Mouse (Mus musculus) intestine, postnatal 0 days (tissue): ENCODE data around the gene Gga1. TPM values are rescaled to one million over a fixed set of nuclear protein-coding genes. Genes with fewer than 3 reads are reported as not detected.
A peak's percentile ranks its signal among the peaks of the same experiment; 100 is the strongest.
"Not testable (repeated sequence)": the region's sequence is repeated elsewhere in the genome, so short reads cannot be mapped to it uniquely, and the experiment has no call there.

Source experiments
- ATAC-seq: fragments of 200-750 bp; cut with Nextera tagmentation; 2 replicates; pipeline ENCODE4 v1.8.0; 2017; ENCODE audit warnings: mild to moderate bottlenecking, moderate TSS enrichment, moderate library complexity
- H3K27ac ChIP-seq: fragments of 300-500 bp; sonication (generic); 2 replicates; pipeline ENCODE4 v1.5.1; 2014; ENCODE audit warnings: mild to moderate bottlenecking, low read depth, low read length, moderate library complexity
- H3K27me3 ChIP-seq: fragments of 300-500 bp; sonication (generic); replicated peaks from 2 replicates; pipeline ENCODE4 v1.6.1; 2014; ENCODE audit warnings: low read length, mixed read lengths; ENCODE audit not compliant: control insufficient read depth, insufficient read depth
- H3K36me3 ChIP-seq: fragments of 300-500 bp; sonication (generic); 2 replicates; pipeline ENCODE4 v1.6.1; 2014; ENCODE audit warnings: mild to moderate bottlenecking, moderate library complexity; ENCODE audit not compliant: control insufficient read depth, insufficient read depth
- H3K4me1 ChIP-seq: fragments of 300-500 bp; sonication (generic); replicated peaks from 2 replicates; pipeline ENCODE4 v1.6.1; 2014; ENCODE audit warnings: antibody characterized with exemption, low read length, mixed read lengths; ENCODE audit not compliant: control insufficient read depth, insufficient read depth
- H3K4me2 ChIP-seq: fragments of 300-500 bp; sonication (generic); replicated peaks from 2 replicates; pipeline ENCODE4 v1.6.1; 2014; ENCODE audit warnings: low read depth, mild to moderate bottlenecking, moderate library complexity
- H3K4me3 ChIP-seq: fragments of 300-500 bp; sonication (generic); 2 replicates; pipeline ENCODE4 v1.5.1; 2014; ENCODE audit warnings: low read depth, low read length
- H3K9ac ChIP-seq: fragments of 300-500 bp; sonication (generic); 2 replicates; pipeline ENCODE4 v1.6.1; 2014; ENCODE audit warnings: mild to moderate bottlenecking, low read depth, low read length
- H3K9me3 ChIP-seq: fragments of 300-500 bp; sonication (generic); 2 replicates; pipeline ENCODE4 v1.6.1; 2016; ENCODE audit warnings: mixed run types; ENCODE audit not compliant: control insufficient read depth
- CTCF ChIP-seq: sonication (generic); IDR thresholded peaks from 2 replicates; pipeline ENCODE4 v1.5.1; 2016; ENCODE audit warnings: low read depth, mild to moderate bottlenecking, control low read depth, antibody characterized with exemption, moderate library complexity
- WGBS: fragments of 180-500 bp; shearing (Covaris S2); extraction: QIAGEN DNeasy Blood & Tissue Kit; methylation state at CpG from one replicate; pipeline ENCODE4 v1.1.7; 2014; 5-methylcytosine and 5-hydroxymethylcytosine counted together
- polyA plus RNA-seq: library from polyadenylated mRNA; unstranded; fragments of >200 nt; fragmentation: Nextera tagmentation; extraction: Ambion mirVana; gene quantifications from 2 replicates; pipeline ENCODE4 v1.2.1, GENCODE M21; 2015

Gene Gga1
- polyA plus RNA-seq, 1 experiment from 2014 or later = 40.1 TPM

DNA sequence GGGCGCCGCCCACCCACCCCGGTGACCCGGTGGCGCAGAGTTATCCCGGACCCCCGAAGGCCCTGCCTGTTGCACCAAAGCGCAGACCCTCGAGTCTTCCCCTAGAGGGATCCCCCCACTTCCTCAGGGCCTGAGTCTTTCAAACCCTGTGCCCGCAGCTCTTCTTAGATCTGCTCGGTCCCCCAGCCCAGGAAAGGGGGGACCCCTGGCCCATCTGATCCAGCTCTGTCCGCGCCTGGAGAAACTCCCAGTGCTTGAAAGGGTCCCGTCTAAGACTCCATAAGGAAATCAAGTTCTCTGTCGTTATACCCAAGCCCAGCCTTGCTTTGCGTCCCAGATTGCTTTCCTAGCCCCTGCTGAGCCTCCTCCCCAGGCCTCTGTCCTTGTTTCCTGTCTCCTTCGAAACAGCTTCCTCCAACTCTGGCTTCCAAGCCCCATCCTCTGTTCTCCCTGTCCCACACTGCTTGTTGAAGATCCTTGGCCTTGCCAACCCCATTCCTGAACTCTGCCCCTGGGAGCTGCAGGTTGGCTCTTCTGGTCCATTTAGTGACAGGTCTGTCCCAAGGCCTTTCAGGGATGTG is 910 bp downstream of the Gga1 start:
- Histone ChIP-seq H3K4me3 (peak overlapping the region; percentile 90), H3K27me3 (no peaks in the 10 kb centered on the region), H3K4me2 (peak overlapping the region; percentile 84), H3K36me3 (peaks cover 35% of the 10 kb centered on the region), H3K9me3 (no peaks in the 10 kb centered on the region), H3K4me1 (peaks cover 7% of the 10 kb centered on the region; the same call in 1 of the 2 replicates), H3K9ac (peak overlapping the region; percentile 90), H3K27ac (peak overlapping the region; percentile 99)
- peak; percentile 9; the same call in 1 of the 2 replicates for ATAC-seq
- no peak for TF ChIP-seq CTCF
- 3% methylated on average over 11 of the region's 17 CpGs for WGBS

GRCm38 (mm10) chr15:78878792-78879516 is 2.0 kb downstream of the Gga1 start:
- H3K4me3 ChIP-seq, ATAC-seq, H3K27me3 ChIP-seq, H3K9me3 ChIP-seq, H3K4me1 ChIP-seq, H3K9ac ChIP-seq: not testable (repeated sequence)
- Histone ChIP-seq H3K4me2 (peak overlapping the region; percentile 84), H3K36me3 (peaks cover 46% of the 10 kb centered on the region), H3K27ac (peak overlapping the region; percentile 46; the same call in 1 of the 2 replicates)
- 13% methylated on average over 7 of the region's 7 CpGs for WGBS

- H3K4me1 ChIP-seq = peaks cover 7% of the 10 kb centered on the region; the same call in 1 of the 2 replicates
- WGBS = 92% methylated on average over 8 of the region's 8 CpGs
- H3K9me3 ChIP-seq = no peaks in the 10 kb centered on the region
- no peak overlapping the region for H3K9ac ChIP-seq
- H3K4me3 ChIP-seq = no peak overlapping the region
- no peak for TF ChIP-seq CTCF
- H3K27ac ChIP-seq = no peak overlapping the region
- no peak for ATAC-seq
- no peak overlapping the region for H3K4me2 ChIP-seq
- H3K36me3 ChIP-seq = peaks cover 58% of the 10 kb centered on the region
- no peaks in the 10 kb centered on the region for H3K27me3 ChIP-seq
These were observed 3.4 kb downstream of the Gga1 start for GRCm38 (mm10) chr15:78880432-78880831.

DNA sequence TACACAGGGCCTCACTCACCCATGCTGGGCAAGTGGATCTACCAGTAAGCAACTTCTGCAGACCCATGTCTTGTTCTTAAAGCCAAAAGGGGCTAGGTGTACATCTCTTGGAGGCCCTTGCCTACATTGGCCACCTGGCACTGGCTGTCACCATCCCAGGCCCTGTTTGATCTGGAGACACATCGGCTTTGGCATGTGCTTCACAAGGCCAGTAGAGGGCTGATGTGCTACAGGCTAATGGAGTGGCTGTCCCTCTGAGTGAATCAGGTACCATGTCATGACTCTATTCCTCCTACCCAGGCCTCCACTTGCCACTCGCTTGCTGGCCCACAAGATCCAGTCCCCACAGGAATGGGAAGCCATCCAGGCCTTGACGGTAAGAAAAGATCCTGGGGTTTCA is 4.8 kb downstream of the Gga1 start:
- peaks cover 72% of the 10 kb centered on the region for H3K36me3 ChIP-seq
- WGBS = 82% methylated on average over 3 of the region's 3 CpGs

GRCm38 (mm10) chr15:78889401-78889853 is 12.4 kb downstream of the Gga1 start:
- no peak for TF ChIP-seq CTCF
- no peak overlapping the region for H3K9ac ChIP-seq
- H3K4me1 ChIP-seq = no peaks in the 10 kb centered on the region
- peaks cover 90% of the 10 kb centered on the region for H3K36me3 ChIP-seq
- no peak overlapping the region for H3K4me2 ChIP-seq
- WGBS = 30% methylated on average over 12 of the region's 13 CpGs
- no peak for ATAC-seq
- no peaks in the 10 kb centered on the region for H3K9me3 ChIP-seq
- no peaks in the 10 kb centered on the region for H3K27me3 ChIP-seq
- no peak overlapping the region for H3K27ac ChIP-seq
- no peak overlapping the region for H3K4me3 ChIP-seq

More for the DNA sequence above, 4.8 kb downstream of the Gga1 start:
- Histone ChIP-seq H3K4me3 (no peak overlapping the region), H3K4me1 (peaks cover 7% of the 10 kb centered on the region; the same call in 1 of the 2 replicates), H3K4me2 (no peak overlapping the region), H3K27ac (no peak overlapping the region), H3K27me3 (no peaks in the 10 kb centered on the region), H3K9ac (no peak overlapping the region), H3K9me3 (no peaks in the 10 kb centered on the region)
- TF ChIP-seq CTCF = peak; percentile 36
- ATAC-seq = no peak

DNA sequence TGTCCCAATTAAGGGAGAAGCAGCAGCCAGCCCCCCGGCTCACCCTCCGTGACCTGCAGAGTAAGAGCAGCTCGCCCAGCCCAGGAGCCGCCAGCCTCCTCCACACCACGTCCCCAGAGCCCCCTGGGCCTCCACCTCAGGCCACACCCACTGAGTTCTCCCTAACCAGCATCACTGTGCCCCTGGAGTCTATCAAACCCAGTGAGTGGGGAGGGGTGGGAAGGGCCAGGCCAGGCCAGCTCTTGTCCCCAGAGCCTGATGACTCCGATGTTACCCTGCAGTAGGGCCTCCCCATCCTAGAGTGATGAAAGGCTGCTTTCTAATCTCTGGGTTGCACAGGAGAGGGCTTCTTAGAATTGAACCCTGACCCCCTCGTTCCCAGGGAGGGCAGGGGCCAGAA is 15.4 kb downstream of the Gga1 start:
- H3K36me3 ChIP-seq = peaks cover 66% of the 10 kb centered on the region
- no peak overlapping the region for H3K4me2 ChIP-seq
- H3K27ac ChIP-seq = no peak overlapping the region
- no peaks in the 10 kb centered on the region for H3K9me3 ChIP-seq
- no peaks in the 10 kb centered on the region for H3K27me3 ChIP-seq
- 31% methylated on average over 7 of the region's 7 CpGs for WGBS
- H3K9ac ChIP-seq = no peak overlapping the region
- no peak for TF ChIP-seq CTCF
- peaks cover 4% of the 10 kb centered on the region for H3K4me1 ChIP-seq
- no peak for ATAC-seq
- H3K4me3 ChIP-seq = no peak overlapping the region
